In the genomic region with DNA sequence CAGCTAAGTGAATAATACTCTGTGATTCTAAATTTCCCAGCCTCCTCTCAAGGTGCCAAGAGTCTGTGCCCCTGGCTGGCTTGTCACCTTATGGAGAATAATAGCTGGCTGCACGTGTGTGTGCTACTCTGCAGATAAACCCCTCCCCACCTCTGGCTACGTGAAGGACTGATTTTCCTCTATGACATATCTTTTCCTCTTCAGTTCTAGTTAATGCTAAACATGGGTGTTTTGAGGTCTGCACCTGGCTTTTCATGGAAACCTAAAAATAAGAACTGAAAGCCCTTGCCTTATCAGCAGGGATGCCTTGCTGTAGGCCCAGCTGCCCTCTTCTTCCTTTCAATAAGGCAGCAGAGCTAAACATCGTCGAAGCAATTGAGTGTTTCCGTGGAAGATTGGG, we compare ENCODE assay signal across 21 mouse cellular contexts.
"Had no signal": no experiment of that assay in that cellular context is flagged by ENCODE, and none has a peak within 500 bp of the region (broad histone marks: within the 10 kb centered on the region; RNA-seq: fewer than 3 reads in every experiment).

No protein-coding gene starts in this region.

- H3K4me2 ChIP-seq: heart, embryonic 12.5 days; hindbrain, embryonic 13.5 days; hindbrain, embryonic 15.5 days; intestine, embryonic 15.5 days; limb, embryonic 13.5 days; limb, embryonic 15.5 days; liver, embryonic 12.5 days had no signal

- H3K36me3 ChIP-seq: heart, embryonic 10.5 days; heart, embryonic 12.5 days; hindbrain, embryonic 13.5 days; hindbrain, embryonic 15.5 days; intestine, embryonic 15.5 days; limb, embryonic 13.5 days; limb, embryonic 15.5 days; liver, embryonic 12.5 days had no signal

- H3K27me3 ChIP-seq: heart, embryonic 12.5 days; hindbrain, embryonic 13.5 days; hindbrain, embryonic 15.5 days; intestine, embryonic 15.5 days; limb, embryonic 13.5 days; limb, embryonic 15.5 days had no signal

- H3K9ac ChIP-seq: heart, embryonic 12.5 days; hindbrain, embryonic 13.5 days; hindbrain, embryonic 15.5 days; intestine, embryonic 15.5 days; limb, embryonic 13.5 days; limb, embryonic 15.5 days; liver, embryonic 12.5 days had no signal

- H3K9me3 ChIP-seq: heart, embryonic 10.5 days; heart, embryonic 12.5 days; hindbrain, embryonic 13.5 days; hindbrain, embryonic 15.5 days; intestine, embryonic 15.5 days; limb, embryonic 13.5 days; limb, embryonic 15.5 days; liver, embryonic 12.5 days had no signal

- DNase-seq: gastrocnemius, adult 2 months; gastrocnemius, postnatal 10 days; gastrocnemius, postnatal 25 days; heart, adult 18-20 months; heart, postnatal 10 days; kidney, adult 18-20 months; kidney, adult 8-10 months; kidney, postnatal 14 days; kidney, postnatal 36 days; layer of hippocampus, adult 9-11 months; layer of hippocampus, postnatal 36 days; left cerebral cortex, postnatal 4 days had no signal

- H3K4me3 ChIP-seq: gastrocnemius, adult 2 months; heart, embryonic 10.5 days; heart, embryonic 12.5 days; hindbrain, embryonic 13.5 days; hindbrain, embryonic 15.5 days; intestine, embryonic 15.5 days; limb, embryonic 13.5 days; limb, embryonic 15.5 days; liver, embryonic 12.5 days had no signal

- H3K27ac ChIP-seq: gastrocnemius, adult 2 months; heart, embryonic 10.5 days; hindbrain, embryonic 13.5 days; hindbrain, embryonic 15.5 days; hindbrain, postnatal 0 days; intestine, embryonic 15.5 days; limb, embryonic 13.5 days; limb, embryonic 15.5 days; liver, embryonic 12.5 days had no signal

- H3K4me1 ChIP-seq: heart, embryonic 12.5 days; hindbrain, embryonic 13.5 days; hindbrain, embryonic 15.5 days; intestine, embryonic 15.5 days; limb, embryonic 13.5 days; limb, embryonic 15.5 days; liver, embryonic 12.5 days had no signal
